Mouse (Mus musculus) MN1 (cell line): ENCODE data around the gene Mef2b.
"Not testable (repeated sequence)": the region's sequence is repeated elsewhere in the genome, so short reads cannot be mapped to it uniquely, and the experiment has no call there.

ENCODE experiments used
- DNase-seq: peaks from one replicate; pipeline ENCODE4 v3.0.0-alpha.2; 2016; ENCODE audit warnings: low spot score

Gene Mef2b

GRCm38 (mm10) chr8:70179082-70179481, 39.6 kb downstream of the Mef2b start:
- no peak for DNase-seq

GRCm38 (mm10) chr8:70181212-70181902, 41.8 kb downstream of the Mef2b start:
- no peak for DNase-seq

GRCm38 (mm10) chr8:70181903-70182252, 42.4 kb downstream of the Mef2b start:
- DNase-seq: peak; percentile 63

GRCm38 (mm10) chr8:70183194-70183593, 43.7 kb downstream of the Mef2b start:
- no peak for DNase-seq

- no peak for DNase-seq
These were observed 49.2 kb downstream of the Mef2b start for GRCm38 (mm10) chr8:70188707-70189106.

- no peak for DNase-seq
These were observed 53.7 kb downstream of the Mef2b start for GRCm38 (mm10) chr8:70193238-70193637.

GRCm38 (mm10) chr8:70194191-70194590, 54.7 kb downstream of the Mef2b start:
- DNase-seq: no peak

GRCm38 (mm10) chr8:70195762-70196161, 56.3 kb downstream of the Mef2b start:
- no peak for DNase-seq

GRCm38 (mm10) chr8:70197603-70198002, 58.1 kb downstream of the Mef2b start:
- DNase-seq: no peak

- DNase-seq: no peak
These were observed 60.7 kb downstream of the Mef2b start for GRCm38 (mm10) chr8:70200098-70200681.

GRCm38 (mm10) chr8:70201417-70201816, 61.9 kb downstream of the Mef2b start:
- DNase-seq: no peak

- no peak for DNase-seq
These were observed 63.6 kb downstream of the Mef2b start for GRCm38 (mm10) chr8:70203072-70203471.

- DNase-seq: no peak
These were observed 65.2 kb downstream of the Mef2b start for GRCm38 (mm10) chr8:70204757-70205156.

- DNase-seq: no peak
These were observed 68.6 kb downstream of the Mef2b start for GRCm38 (mm10) chr8:70208130-70208529.

- DNase-seq: no peak
These were observed 71.0 kb downstream of the Mef2b start for GRCm38 (mm10) chr8:70210538-70210937.

GRCm38 (mm10) chr8:70211275-70211674, 71.8 kb downstream of the Mef2b start:
- no peak for DNase-seq

GRCm38 (mm10) chr8:70211726-70212111, 72.2 kb downstream of the Mef2b start:
- peak; percentile 54 for DNase-seq

GRCm38 (mm10) chr8:70212112-70213055, 72.9 kb downstream of the Mef2b start, which contains the start of gene Slc25a42:
TSS of gene Slc25a42 (minus strand) at chr8:70212305.
- peak; percentile 99 for DNase-seq

- DNase-seq: no peak
These were observed 74.9 kb downstream of the Mef2b start for GRCm38 (mm10) chr8:70214411-70214810.

- DNase-seq: no peak
These were observed 75.6 kb downstream of the Mef2b start for GRCm38 (mm10) chr8:70215092-70215491.

- DNase-seq: not testable (repeated sequence)
These were observed 76.7 kb downstream of the Mef2b start for GRCm38 (mm10) chr8:70216161-70216560.

- DNase-seq: peak; percentile 76
These were observed 77.1 kb downstream of the Mef2b start for GRCm38 (mm10) chr8:70216566-70216965.
